Mouse (Mus musculus) kidney, embryonic 15.5 days (tissue): ENCODE results near the gene Mien1. TPM values are rescaled to one million over a fixed set of nuclear protein-coding genes. Genes with fewer than 3 reads are reported as not detected.

ENCODE experiments used
- ATAC-seq: fragments of 200-750 bp; cut with Nextera tagmentation; replicated peaks from 2 replicates; pipeline ENCODE4 v1.8.0; 2017; ENCODE audit warnings: moderate TSS enrichment; ENCODE audit not compliant: low FRiP score
- H3K27ac ChIP-seq: fragments of 300-500 bp; sonication (generic); 2 replicates; pipeline ENCODE4 v1.5.1; 2015; ENCODE audit warnings: mild to moderate bottlenecking, inconsistent platforms
- H3K27me3 ChIP-seq: fragments of 300-500 bp; sonication (generic); 2 replicates; pipeline ENCODE4 v1.6.1; 2015; ENCODE audit warnings: inconsistent platforms
- H3K36me3 ChIP-seq: fragments of 300-500 bp; sonication (generic); 2 replicates; pipeline ENCODE4 v1.6.1; 2015; ENCODE audit warnings: inconsistent platforms
- H3K4me1 ChIP-seq: fragments of 300-500 bp; sonication (generic); 2 replicates; pipeline ENCODE4 v1.6.1; 2015; ENCODE audit warnings: inconsistent platforms
- H3K4me2 ChIP-seq: fragments of 300-500 bp; sonication (generic); 2 replicates; pipeline ENCODE4 v1.6.1; 2015; ENCODE audit warnings: moderate library complexity, mild to moderate bottlenecking, inconsistent platforms
- H3K4me3 ChIP-seq: fragments of 300-500 bp; sonication (generic); replicated peaks from 2 replicates; pipeline ENCODE4 v1.5.1; 2015; ENCODE audit warnings: mild to moderate bottlenecking, inconsistent platforms
- H3K9ac ChIP-seq: fragments of 300-500 bp; sonication (generic); 2 replicates; pipeline ENCODE4 v1.6.1; 2015; ENCODE audit warnings: mild to moderate bottlenecking, inconsistent platforms
- H3K9me3 ChIP-seq: fragments of 300-500 bp; sonication (generic); replicated peaks from 2 replicates; pipeline ENCODE4 v1.6.1; 2016; ENCODE audit warnings: inconsistent platforms
- WGBS: fragments of 180-500 bp; shearing (Covaris S2); methylation state at CpG from one replicate; pipeline ENCODE4 v1.1.7; 2015; ENCODE audit warnings: mixed read lengths; 5-methylcytosine and 5-hydroxymethylcytosine counted together
- polyA plus RNA-seq: library from polyadenylated mRNA; unstranded; fragments of >200 nt; fragmentation: Nextera tagmentation; extraction: Ambion mirVana; gene quantifications from 2 replicates; pipeline ENCODE4 v1.2.1, GENCODE M21; 2015

Gene Mien1
- polyA plus RNA-seq, 1 experiment from 2014 or later, result 101 TPM

GRCm38 (mm10) chr11:98446213-98446561 is 7.4 kb upstream of the Mien1 start, which contains the start of gene Grb7:
Grb7 (plus strand) TSS chr11:98446394.
- Histone ChIP-seq H3K9me3 (no peaks in the 10 kb centered on the region), H3K9ac (peak within 1 kb of the TSS; percentile 35), H3K4me1 (peaks cover 52% of the 10 kb centered on the region), H3K36me3 (peaks cover 3% of the 10 kb centered on the region; the same call in 1 of the 2 replicates), H3K4me3 (peak within 1 kb of the TSS; percentile 47), H3K4me2 (peak within 1 kb of the TSS; percentile 50), H3K27ac (peak within 1 kb of the TSS; percentile 96), H3K27me3 (peaks cover 29% of the 10 kb centered on the region)
- 3% methylated on average over 5 of the region's 5 CpGs for WGBS
- ATAC-seq, result peak; percentile 44

GRCm38 (mm10) chr11:98445679-98446078 is 6.9 kb upstream of the Mien1 start:
- Histone ChIP-seq H3K9me3 (no peaks in the 10 kb centered on the region), H3K9ac (no peak overlapping the region), H3K4me1 (peaks cover 50% of the 10 kb centered on the region), H3K36me3 (no peaks in the 10 kb centered on the region), H3K4me3 (no peak overlapping the region), H3K27me3 (peaks cover 29% of the 10 kb centered on the region), H3K27ac (peak overlapping the region; percentile 96), H3K4me2 (peak overlapping the region; percentile 50)
- no peak for ATAC-seq
- 39% methylated on average over 4 of the region's 4 CpGs for WGBS

GRCm38 (mm10) chr11:98445238-98445637 is 6.4 kb upstream of the Mien1 start:
- no peak overlapping the region for H3K9ac ChIP-seq
- peak overlapping the region; percentile 50; the same call in 1 of the 2 replicates for H3K4me2 ChIP-seq
- ATAC-seq, result no peak
- H3K4me3 ChIP-seq, result no peak overlapping the region
- H3K4me1 ChIP-seq, result peaks cover 46% of the 10 kb centered on the region
- no peaks in the 10 kb centered on the region for H3K36me3 ChIP-seq
- H3K9me3 ChIP-seq, result no peaks in the 10 kb centered on the region
- peaks cover 29% of the 10 kb centered on the region for H3K27me3 ChIP-seq
- WGBS, result 45% methylated on average over 1 of the region's 1 CpGs
- H3K27ac ChIP-seq, result peak overlapping the region; percentile 96

- H3K4me2 ChIP-seq, result no peak overlapping the region
- peaks cover 27% of the 10 kb centered on the region for H3K27me3 ChIP-seq
- no peak overlapping the region for H3K9ac ChIP-seq
- no peaks in the 10 kb centered on the region for H3K36me3 ChIP-seq
- ATAC-seq, result no peak
- H3K27ac ChIP-seq, result no peak overlapping the region
- WGBS, result 89% methylated on average over 1 of the region's 1 CpGs
- peaks cover 31% of the 10 kb centered on the region for H3K4me1 ChIP-seq
- no peaks in the 10 kb centered on the region for H3K9me3 ChIP-seq
- H3K4me3 ChIP-seq, result no peak overlapping the region
Measured at GRCm38 (mm10) chr11:98443688-98444087, 4.9 kb upstream of the Mien1 start.

GRCm38 (mm10) chr11:98437441-98437840 is 1.4 kb downstream of the Mien1 start:
- Histone ChIP-seq H3K9ac (no peak overlapping the region), H3K27ac (0 out of 2 replicates have a peak overlapping the region, but pooled peaks have one; percentile 48), H3K4me1 (peaks cover 9% of the 10 kb centered on the region), H3K4me3 (peak overlapping the region; percentile 65; the same call in 1 of the 2 replicates), H3K4me2 (peak overlapping the region; percentile 78; the same call in 1 of the 2 replicates), H3K9me3 (no peaks in the 10 kb centered on the region), H3K36me3 (peaks cover 51% of the 10 kb centered on the region), H3K27me3 (no peaks in the 10 kb centered on the region)
- 77% methylated on average over 6 of the region's 6 CpGs for WGBS
- ATAC-seq, result no peak

GRCm38 (mm10) chr11:98435723-98436122 is 3.1 kb downstream of the Mien1 start:
- peaks cover 68% of the 10 kb centered on the region for H3K36me3 ChIP-seq
- WGBS, result 87% methylated on average over 9 of the region's 9 CpGs
- peaks cover 9% of the 10 kb centered on the region for H3K4me1 ChIP-seq
- H3K4me3 ChIP-seq, result no peak overlapping the region
- H3K9ac ChIP-seq, result no peak overlapping the region
- H3K9me3 ChIP-seq, result no peaks in the 10 kb centered on the region
- H3K27ac ChIP-seq, result no peak overlapping the region
- H3K27me3 ChIP-seq, result no peaks in the 10 kb centered on the region
- no peak overlapping the region for H3K4me2 ChIP-seq
- ATAC-seq, result no peak

- Histone ChIP-seq H3K4me3 (no peak overlapping the region), H3K4me1 (no peaks in the 10 kb centered on the region), H3K9me3 (no peaks in the 10 kb centered on the region), H3K27me3 (no peaks in the 10 kb centered on the region), H3K36me3 (peaks cover 98% of the 10 kb centered on the region), H3K9ac (no peak overlapping the region), H3K4me2 (no peak overlapping the region), H3K27ac (no peak overlapping the region)
- 83% methylated on average over 9 of the region's 9 CpGs for WGBS
- no peak for ATAC-seq
Measured at GRCm38 (mm10) chr11:98431743-98432502, 6.9 kb downstream of the Mien1 start.

GRCm38 (mm10) chr11:98428436-98428835 is 10.4 kb downstream of the Mien1 start:
- no peak for ATAC-seq
- no peaks in the 10 kb centered on the region for H3K27me3 ChIP-seq
- peaks cover 98% of the 10 kb centered on the region for H3K36me3 ChIP-seq
- H3K9me3 ChIP-seq, result no peaks in the 10 kb centered on the region
- WGBS, result 80% methylated on average over 5 of the region's 5 CpGs
- H3K27ac ChIP-seq, result no peak overlapping the region
- H3K4me3 ChIP-seq, result no peak overlapping the region
- H3K4me2 ChIP-seq, result no peak overlapping the region
- H3K9ac ChIP-seq, result no peak overlapping the region
- H3K4me1 ChIP-seq, result no peaks in the 10 kb centered on the region

- Histone ChIP-seq H3K27me3 (no peaks in the 10 kb centered on the region), H3K4me3 (no peak overlapping the region), H3K4me1 (no peaks in the 10 kb centered on the region), H3K4me2 (no peak overlapping the region), H3K27ac (no peak overlapping the region), H3K9ac (no peak overlapping the region), H3K9me3 (no peaks in the 10 kb centered on the region), H3K36me3 (peaks cover 98% of the 10 kb centered on the region)
- no peak for ATAC-seq
- 90% methylated on average over 7 of the region's 7 CpGs for WGBS
Measured at GRCm38 (mm10) chr11:98426592-98426991, 12.2 kb downstream of the Mien1 start.

- Histone ChIP-seq H3K4me1 (peaks cover 50% of the 10 kb centered on the region), H3K27ac (peak overlapping the region; percentile 32; the same call in 1 of the 2 replicates), H3K36me3 (peaks cover 60% of the 10 kb centered on the region), H3K27me3 (no peaks in the 10 kb centered on the region), H3K9ac (no peak overlapping the region), H3K4me3 (no peak overlapping the region), H3K9me3 (no peaks in the 10 kb centered on the region), H3K4me2 (no peak overlapping the region)
- WGBS, result 77% methylated on average over 10 of the region's 10 CpGs
- no peak for ATAC-seq
Measured at GRCm38 (mm10) chr11:98418939-98419547, 19.7 kb downstream of the Mien1 start.

GRCm38 (mm10) chr11:98418273-98418672 is 20.5 kb downstream of the Mien1 start:
- Histone ChIP-seq H3K9ac (no peak overlapping the region), H3K27ac (no peak overlapping the region), H3K4me2 (no peak overlapping the region), H3K27me3 (no peaks in the 10 kb centered on the region), H3K36me3 (peaks cover 53% of the 10 kb centered on the region), H3K9me3 (no peaks in the 10 kb centered on the region), H3K4me3 (no peak overlapping the region), H3K4me1 (peaks cover 58% of the 10 kb centered on the region)
- WGBS, result 74% methylated on average over 6 of the region's 6 CpGs
- no peak for ATAC-seq

- Histone ChIP-seq H3K4me1 (peaks cover 62% of the 10 kb centered on the region), H3K9me3 (no peaks in the 10 kb centered on the region), H3K4me3 (no peak overlapping the region), H3K27ac (0 out of 2 replicates have a peak overlapping the region, but pooled peaks have one; percentile 9), H3K36me3 (peaks cover 41% of the 10 kb centered on the region), H3K4me2 (no peak overlapping the region), H3K27me3 (no peaks in the 10 kb centered on the region), H3K9ac (no peak overlapping the region)
- no peak for ATAC-seq
- 82% methylated on average over 1 of the region's 1 CpGs for WGBS
Measured at GRCm38 (mm10) chr11:98417074-98417473, 21.7 kb downstream of the Mien1 start.
